Mouse (Mus musculus) right cerebral cortex, postnatal 25 days (tissue): ENCODE data around the gene Samd4.
A peak's percentile ranks its signal among the peaks of the same experiment; 100 is the strongest.

Experiments used
- DNase-seq: peaks from one replicate; pipeline ENCODE4 v3.0.0; 2022

Samd4 gene

GRCm38 (mm10) chr14:46912496-46912895 lies 29.8 kb downstream of the Samd4 start:
- no peak for DNase-seq

GRCm38 (mm10) chr14:46914356-46914755 lies 31.7 kb downstream of the Samd4 start:
- no peak for DNase-seq

GRCm38 (mm10) chr14:46915555-46915954 lies 32.9 kb downstream of the Samd4 start:
- DNase-seq = no peak

- no peak for DNase-seq
These were observed 33.9 kb downstream of the Samd4 start for GRCm38 (mm10) chr14:46916581-46916980.

GRCm38 (mm10) chr14:46917136-46917535 lies 34.5 kb downstream of the Samd4 start:
- DNase-seq = no peak

- no peak for DNase-seq
These were observed 34.9 kb downstream of the Samd4 start for GRCm38 (mm10) chr14:46917581-46917980.

- DNase-seq = no peak
These were observed 37.8 kb downstream of the Samd4 start for GRCm38 (mm10) chr14:46920496-46920895.

GRCm38 (mm10) chr14:46921178-46921975 lies 38.7 kb downstream of the Samd4 start:
- no peak for DNase-seq

GRCm38 (mm10) chr14:46923931-46924330 lies 41.3 kb downstream of the Samd4 start:
- DNase-seq = no peak

- no peak for DNase-seq
These were observed 41.8 kb downstream of the Samd4 start for GRCm38 (mm10) chr14:46924422-46924821.

GRCm38 (mm10) chr14:46928556-46928955 lies 45.9 kb downstream of the Samd4 start:
- no peak for DNase-seq

GRCm38 (mm10) chr14:46932121-46932520 lies 49.5 kb downstream of the Samd4 start:
- DNase-seq = no peak

GRCm38 (mm10) chr14:46932708-46933107 lies 50.1 kb downstream of the Samd4 start:
- no peak for DNase-seq

- DNase-seq = no peak
These were observed 58.4 kb downstream of the Samd4 start for GRCm38 (mm10) chr14:46941077-46941476.

GRCm38 (mm10) chr14:46941896-46942812 lies 59.5 kb downstream of the Samd4 start:
- DNase-seq = peak; percentile 64

- no peak for DNase-seq
These were observed 61.8 kb downstream of the Samd4 start for GRCm38 (mm10) chr14:46944411-46944810.

GRCm38 (mm10) chr14:46945903-46946490 lies 63.3 kb downstream of the Samd4 start:
- DNase-seq = no peak

- no peak for DNase-seq
These were observed 65.0 kb downstream of the Samd4 start for GRCm38 (mm10) chr14:46947644-46948043.

GRCm38 (mm10) chr14:46950527-46951384 lies 68.1 kb downstream of the Samd4 start:
- no peak for DNase-seq

GRCm38 (mm10) chr14:46952264-46952663 lies 69.6 kb downstream of the Samd4 start:
- DNase-seq = no peak

GRCm38 (mm10) chr14:46955109-46955508 lies 72.5 kb downstream of the Samd4 start:
- no peak for DNase-seq

GRCm38 (mm10) chr14:46955574-46956043 lies 73.0 kb downstream of the Samd4 start:
- no peak for DNase-seq
